Comparison of ENCODE assay signal across 22 mouse cellular contexts in genomic region chr12:80932865-80933264, GRCm38 (mm10). TPM values are rescaled to one million over a fixed set of nuclear protein-coding genes. Genes with fewer than 3 reads are reported as not detected.
DNase-seq lines count a peak whose midpoint lies in the region; ATAC-seq and TF ChIP-seq lines count a peak whose summit lies in the region.
"Had no signal": no experiment of that assay in that cellular context is flagged by ENCODE, and none has a peak within 500 bp of the region (broad histone marks: within the 10 kb centered on the region; RNA-seq: fewer than 3 reads in every experiment).

No protein-coding gene starts in this region.

- no peak overlapping the region for H3K9ac ChIP-seq in kidney, postnatal 0 days (ENCODE audit: low read depth, low read length)
- H3K9ac ChIP-seq: embryonic facial prominence, embryonic 12.5 days; forebrain, embryonic 13.5 days; forebrain, embryonic 15.5 days had no signal

- no peak for ATAC-seq in kidney, postnatal 0 days (replicated peaks; ENCODE audit: low FRiP score, low read depth)
- no peak for ATAC-seq in Patski
- ATAC-seq: activated CD4-positive, CD25-positive, alpha-beta regulatory T cell, adult 4 months; forebrain, embryonic 13.5 days; forebrain, embryonic 15.5 days had no signal

- peak; percentile 77 for DNase-seq in kidney, adult 2 months
- no peak for DNase-seq in kidney, adult 8-10 months
- DNase-seq in kidney, postnatal 0 days (ENCODE audit: low spot score): no peak
- DNase-seq in kidney, postnatal 25 days: no peak
- no peak for DNase-seq in Patski (ENCODE audit: low read depth, low spot score)
- DNase-seq in left cerebral cortex, postnatal 25 days (ENCODE audit: low spot score in 2 of 2): no peak
- DNase-seq: adrenal gland, adult 8-10 months; adrenal gland, postnatal 14 days; adrenal gland, postnatal 36 days; cerebellum, adult 11-12 months; cerebellum, adult 2 months; cerebellum, adult 9-10 months; cerebellum, postnatal 10 days; cerebellum, postnatal 25 days had no signal

- 38% methylated on average over 1 of the region's 1 CpGs for WGBS in kidney, adult 2 months
- 80% methylated on average over 1 of the region's 1 CpGs for WGBS in kidney, postnatal 0 days

- H3K36me3 ChIP-seq in kidney, adult 2 months (ENCODE audit: control insufficient read depth, insufficient read depth, low read length): no peaks in the 10 kb centered on the region
- H3K36me3 ChIP-seq in kidney, postnatal 0 days (ENCODE audit: insufficient read depth, low read length): no peaks in the 10 kb centered on the region
- H3K36me3 ChIP-seq: embryonic facial prominence, embryonic 10.5 days; embryonic facial prominence, embryonic 12.5 days; forebrain, embryonic 15.5 days had no signal

- no peak overlapping the region for H3K27ac ChIP-seq in kidney, adult 2 months (ENCODE audit: insufficient read depth, low read depth, low read length)
- no peak overlapping the region for H3K27ac ChIP-seq in kidney, postnatal 0 days
- H3K27ac ChIP-seq: embryonic facial prominence, embryonic 10.5 days; embryonic facial prominence, embryonic 12.5 days; forebrain, embryonic 13.5 days; forebrain, embryonic 15.5 days had no signal

- no peak overlapping the region for H3K4me2 ChIP-seq in kidney, postnatal 0 days (ENCODE audit: low read length)
- H3K4me2 ChIP-seq: embryonic facial prominence, embryonic 12.5 days; forebrain, embryonic 13.5 days; forebrain, embryonic 15.5 days had no signal

- no peak for TF ChIP-seq CTCF in kidney, adult 2 months (conservative IDR thresholded peaks at IDR 0.05; ENCODE audit: insufficient read depth, insufficient read length, low read depth, low read length)
- TF ChIP-seq CTCF in kidney, postnatal 0 days (IDR thresholded peaks at IDR 0.05; ENCODE audit: low read depth): 0 out of 2 replicates have a peak, but pooled peaks have one; percentile 2
- TF ChIP-seq CTCF in Patski (IDR thresholded peaks at IDR 0.05): peak; percentile 19

- H3K9me3 ChIP-seq in kidney, postnatal 0 days (replicated peaks; ENCODE audit: low read length): no peaks in the 10 kb centered on the region
- H3K9me3 ChIP-seq: embryonic facial prominence, embryonic 10.5 days; embryonic facial prominence, embryonic 12.5 days; forebrain, embryonic 13.5 days; forebrain, embryonic 15.5 days had no signal

- TF ChIP-seq POLR2A in kidney, adult 2 months (IDR thresholded peaks at IDR 0.05; ENCODE audit: low read depth, low read length): no peak

- no peak overlapping the region for H3K4me3 ChIP-seq in kidney, adult 2 months (ENCODE audit: insufficient read depth, low read depth, low read length)
- H3K4me3 ChIP-seq in kidney, postnatal 0 days (replicated peaks; ENCODE audit: low read depth, low read length): no peak overlapping the region
- H3K4me3 ChIP-seq: embryonic facial prominence, embryonic 10.5 days; embryonic facial prominence, embryonic 12.5 days; forebrain, embryonic 13.5 days; forebrain, embryonic 15.5 days had no signal

- in situ Hi-C loops in Patski (cut with MboI; ENCODE audit: low pct_unique_long_range_greater_than_20kb): no loop called here

- no peaks in the 10 kb centered on the region for H3K27me3 ChIP-seq in kidney, adult 2 months (replicated peaks; ENCODE audit: control insufficient read depth, insufficient read depth, low read length)
- H3K27me3 ChIP-seq in kidney, postnatal 0 days (ENCODE audit: insufficient read depth, low read length): no peaks in the 10 kb centered on the region
- no peaks in the 10 kb centered on the region for H3K27me3 ChIP-seq in Patski
- H3K27me3 ChIP-seq: embryonic facial prominence, embryonic 12.5 days; forebrain, embryonic 13.5 days; forebrain, embryonic 15.5 days had no signal

- H3K4me1 ChIP-seq in kidney, adult 2 months (ENCODE audit: control insufficient read depth, insufficient read depth, low read length): peaks cover 30% of the 10 kb centered on the region
- H3K4me1 ChIP-seq in kidney, postnatal 0 days (replicated peaks; ENCODE audit: insufficient read depth, low read length): no peaks in the 10 kb centered on the region
- H3K4me1 ChIP-seq: embryonic facial prominence, embryonic 10.5 days; embryonic facial prominence, embryonic 12.5 days; forebrain, embryonic 13.5 days; forebrain, embryonic 15.5 days had no signal

- POLR2A ChIA-PET in Patski (lab: Charles Lee): no interaction called here

- CTCF ChIA-PET in Patski (lab: Charles Lee): no interaction called here

- intact Hi-C loops in left cerebral cortex, postnatal 25 days (cut with DNase I): no loop called here

RNA-seq across cellular contexts. Expression of gene Srsf5, which starts 12.4 kb away (rescaled TPM):
- polyA plus RNA-seq in kidney, adult 2 months (2012; rRNA removed): 233 and 243 TPM in 2 replicates
- polyA plus RNA-seq in kidney, postnatal 0 days (2015; fragmentation: Nextera tagmentation; extraction: Ambion mirVana): 659 and 670 TPM in 2 replicates
- 435 TPM for polyA plus RNA-seq in Patski (2021)
- total RNA-seq in left cerebral cortex, postnatal 25 days (2021): 100 to 1,000 TPM; 275 to 306 TPM

RNA-seq across cellular contexts. Expression of gene Slc10a1, which starts 35.6 kb away (rescaled TPM):
- 0.38 and 0.79 TPM in 2 replicates for polyA plus RNA-seq in kidney, adult 2 months (2012; rRNA removed)
- polyA plus RNA-seq in kidney, postnatal 0 days (2015; fragmentation: Nextera tagmentation; extraction: Ambion mirVana): 1.7 and 4.0 TPM in 2 replicates
- 0.15 TPM for polyA plus RNA-seq in Patski (2021)
- not detected for total RNA-seq in left cerebral cortex, postnatal 25 days (2021)
- total RNA-seq: adrenal gland, adult 18-20 months; adrenal gland, postnatal 36 days had no signal
- polyA plus RNA-seq: C2C12; cerebellum, adult 2 months; cortical plate, adult 2 months had no signal
